Mouse (Mus musculus): ENCODE results near the gene Armc7. TPM values are rescaled to one million over a fixed set of nuclear protein-coding genes. Genes with fewer than 3 reads are reported as not detected.
"Not testable (repeated sequence)": the region's sequence is repeated elsewhere in the genome, so short reads cannot be mapped to it uniquely, and the experiment has no call there.

Armc7 gene
- total RNA-seq, 2 experiments from 2014 or later: 1.5 to 2.4 TPM

- no peak for DNase-seq
- intact Hi-C loops (cut with DNase I): no loop called here
Measured at GRCm38 (mm10) chr11:115453306-115453705, 22.2 kb upstream of the Armc7 start.

- DNase-seq; intact Hi-C loops (cut with DNase I): not testable (repeated sequence)
Measured at GRCm38 (mm10) chr11:115454822-115455221, 20.6 kb upstream of the Armc7 start.

- DNase-seq: no peak
- intact Hi-C loops (cut with DNase I): no loop called here
Measured at GRCm38 (mm10) chr11:115455619-115456018, 19.8 kb upstream of the Armc7 start.

- no peak for DNase-seq
- intact Hi-C loops (cut with DNase I): no loop called here
Measured at GRCm38 (mm10) chr11:115456182-115456581, 19.3 kb upstream of the Armc7 start.

GRCm38 (mm10) chr11:115457405-115457804 is 18.1 kb upstream of the Armc7 start:
- intact Hi-C loops (cut with DNase I): no loop called here
- no peak for DNase-seq

GRCm38 (mm10) chr11:115460976-115461375 is 14.5 kb upstream of the Armc7 start:
- DNase-seq: no peak
- intact Hi-C loops (cut with DNase I): loop anchor here (10.0 kb wide), 1 partner anchor 256 kb away; no protein-coding TSS in a partner anchor

GRCm38 (mm10) chr11:115461846-115462242 is 13.6 kb upstream of the Armc7 start:
- intact Hi-C loops (cut with DNase I): loop anchor here (10.0 kb wide), 1 partner anchor 257 kb away; no protein-coding TSS in a partner anchor

GRCm38 (mm10) chr11:115462243-115462891 is 13.1 kb upstream of the Armc7 start, which contains the start of gene Slc16a5:
Gene Slc16a5, plus strand, starts transcription at chr11:115462474.
- no peak for DNase-seq
- intact Hi-C loops (cut with DNase I): loop anchor here (10.0 kb wide), 1 partner anchor 258 kb away; no protein-coding TSS in a partner anchor

More at GRCm38 (mm10) chr11:115461846-115462242, 13.6 kb upstream of the Armc7 start:
- no peak for DNase-seq

- no peak for DNase-seq
Measured at GRCm38 (mm10) chr11:115463397-115463796, 12.1 kb upstream of the Armc7 start.

GRCm38 (mm10) chr11:115464851-115465250 is 10.6 kb upstream of the Armc7 start:
- no peak for DNase-seq
- intact Hi-C loops (cut with DNase I): loop anchor here (10.0 kb wide), 1 partner anchor 260 kb away; no protein-coding TSS in a partner anchor

More at GRCm38 (mm10) chr11:115463397-115463796, 12.1 kb upstream of the Armc7 start:
- intact Hi-C loops (cut with DNase I): loop anchor here (10.0 kb wide), 1 partner anchor 259 kb away; no protein-coding TSS in a partner anchor

- intact Hi-C loops (cut with DNase I): loop anchor here (10.0 kb wide), 1 partner anchor 262 kb away; no protein-coding TSS in a partner anchor
- DNase-seq: no peak
Measured at GRCm38 (mm10) chr11:115467217-115467618, 8.2 kb upstream of the Armc7 start.

- DNase-seq: no peak
- intact Hi-C loops (cut with DNase I): no loop called here
Measured at GRCm38 (mm10) chr11:115472183-115472582, 3.3 kb upstream of the Armc7 start.

GRCm38 (mm10) chr11:115473626-115474275 is 1.7 kb upstream of the Armc7 start:
- DNase-seq: peak; percentile 94 to 99
- intact Hi-C loops (cut with DNase I): loop anchor here (1.0 kb wide), 2 partner anchors 45 to 115 kb away; no protein-coding TSS in a partner anchor

GRCm38 (mm10) chr11:115475758-115476237 is 331 bp downstream of the Armc7 start:
- DNase-seq: no peak
- intact Hi-C loops (cut with DNase I): no loop called here

GRCm38 (mm10) chr11:115476630-115477029 is 1.2 kb downstream of the Armc7 start:
- not testable (repeated sequence) for DNase-seq

GRCm38 (mm10) chr11:115477388-115477787 is 1.9 kb downstream of the Armc7 start:
- intact Hi-C loops (cut with DNase I); DNase-seq: not testable (repeated sequence)

More at GRCm38 (mm10) chr11:115476630-115477029, 1.2 kb downstream of the Armc7 start:
- intact Hi-C loops (cut with DNase I): not testable (repeated sequence)

- DNase-seq: no peak
- intact Hi-C loops (cut with DNase I): no loop called here
Measured at GRCm38 (mm10) chr11:115478296-115478938, 3.0 kb downstream of the Armc7 start.

- no peak for DNase-seq
- intact Hi-C loops (cut with DNase I): loop anchor here (5.0 kb wide), 2 partner anchors 131 to 241 kb away; partner anchors contain the start of gene Mif4gd
Measured at GRCm38 (mm10) chr11:115481553-115482259, 6.2 kb downstream of the Armc7 start.

GRCm38 (mm10) chr11:115483278-115483677 is 7.8 kb downstream of the Armc7 start:
- intact Hi-C loops (cut with DNase I): loop anchor here (5.0 kb wide), 2 partner anchors 129 to 239 kb away; partner anchors contain the start of gene Mif4gd
- no peak for DNase-seq

- intact Hi-C loops (cut with DNase I): loop anchor here (5.0 kb wide), 2 partner anchors 129 to 239 kb away; partner anchors contain the start of gene Mif4gd
- DNase-seq: peak; percentile 79 to 88
Measured at GRCm38 (mm10) chr11:115483726-115484125, 8.3 kb downstream of the Armc7 start.
